Mouse (Mus musculus) C2C12 (cell line): ENCODE measurements around the gene Lsp1. TPM values are rescaled to one million over a fixed set of nuclear protein-coding genes. Genes with fewer than 3 reads are reported as not detected.

Experiments used
- H3K27me3 ChIP-seq: one replicate; pipeline ENCODE4 v1.6.1; 2011; ENCODE audit not compliant: control insufficient read depth, insufficient read depth, insufficient read length
- H3K36me3 ChIP-seq: one replicate; pipeline ENCODE4 v1.6.1; 2011; ENCODE audit not compliant: control insufficient read depth, insufficient read depth
- H3K4me3 ChIP-seq: one replicate; pipeline ENCODE4 v1.5.1; 2011; ENCODE audit warnings: mild to moderate bottlenecking, control low read depth; ENCODE audit not compliant: poor library complexity, insufficient read depth, severe bottlenecking
- H3K79me2 ChIP-seq: one replicate; pipeline ENCODE4 v1.6.1; 2011; ENCODE audit not compliant: control insufficient read depth, insufficient read depth
- H3K79me3 ChIP-seq: one replicate; pipeline ENCODE4 v1.6.1; 2011; ENCODE audit warnings: low read depth, control low read depth
- H3ac ChIP-seq: one replicate; pipeline ENCODE3; 2011; ENCODE audit warnings: low read depth; ENCODE audit not compliant: control insufficient read depth, insufficient read length
- CEBPB ChIP-seq: IDR thresholded peaks from one replicate; pipeline ENCODE4 v1.6.1; 2011; ENCODE audit warnings: low read depth, mild to moderate bottlenecking, control low read depth, moderate library complexity
- CTCF ChIP-seq: IDR thresholded peaks from one replicate; pipeline ENCODE4 v1.5.1; 2011; ENCODE audit not compliant: control insufficient read depth, insufficient read depth, insufficient read length
- FOSL1 ChIP-seq: IDR thresholded peaks from one replicate; pipeline ENCODE4 v1.8.0; 2011; ENCODE audit warnings: mild to moderate bottlenecking, low read length; ENCODE audit not compliant: poor library complexity, insufficient read depth, severe bottlenecking
- MAX ChIP-seq: IDR thresholded peaks from one replicate; pipeline ENCODE4 v1.6.1; 2011; ENCODE audit warnings: mild to moderate bottlenecking, control low read depth
- MYOD1 ChIP-seq: IDR thresholded peaks from one replicate; pipeline ENCODE4 v1.6.1; 2011; ENCODE audit warnings: low read depth; ENCODE audit not compliant: control insufficient read depth, insufficient read length
- MYOG ChIP-seq: IDR thresholded peaks from one replicate; pipeline ENCODE4 v1.6.1; 2011; ENCODE audit not compliant: control insufficient read depth, insufficient read length; ENCODE audit errors: extremely low read depth
- USF1 ChIP-seq: IDR thresholded peaks from one replicate; pipeline ENCODE4 v1.6.1; 2011; ENCODE audit warnings: low read depth, mild to moderate bottlenecking, control low read depth, moderate library complexity
- polyA plus RNA-seq: library from polyadenylated mRNA; unstranded; fragments of >200 nt; fragmentation: generic; extraction: Trizol; gene quantifications from one replicate; pipeline ENCODE4 v1.2.1, GENCODE M21; 2012; ENCODE audit warnings: missing spikeins

Lsp1 gene
- polyA plus RNA-seq, 1 experiment: 96.1 TPM

- no peaks in the 10 kb centered on the region for H3K27me3 ChIP-seq
- no peaks in the 10 kb centered on the region for H3K79me2 ChIP-seq
- H3K36me3 ChIP-seq: no peaks in the 10 kb centered on the region
- H3K79me3 ChIP-seq: no peaks in the 10 kb centered on the region
- no peak for TF ChIP-seq USF1
- TF ChIP-seq MYOG: no peak
- TF ChIP-seq MYOD1: no peak
- no peak for TF ChIP-seq MAX
- no peak for TF ChIP-seq CTCF
- TF ChIP-seq CEBPB: no peak
- no peak for TF ChIP-seq FOSL1
- H3K4me3 ChIP-seq: no peak overlapping the region
- H3ac ChIP-seq: no peak overlapping the region
Observed at GRCm38 (mm10) chr7:142446264-142446663, 14.3 kb upstream of the Lsp1 start.

GRCm38 (mm10) chr7:142449038-142449617, 11.5 kb upstream of the Lsp1 start:
- no peaks in the 10 kb centered on the region for H3K79me3 ChIP-seq
- H3K36me3 ChIP-seq: no peaks in the 10 kb centered on the region
- TF ChIP-seq CTCF (no peak), FOSL1 (no peak), MYOD1 (no peak), USF1 (no peak), MYOG (no peak), MAX (no peak)
- no peak overlapping the region for H3ac ChIP-seq
- H3K27me3 ChIP-seq: no peaks in the 10 kb centered on the region
- H3K4me3 ChIP-seq: no peak overlapping the region
- H3K79me2 ChIP-seq: no peaks in the 10 kb centered on the region

- no peaks in the 10 kb centered on the region for H3K36me3 ChIP-seq
- no peak for TF ChIP-seq CEBPB
- no peak for TF ChIP-seq MAX
- no peak for TF ChIP-seq USF1
- TF ChIP-seq CTCF: no peak
- TF ChIP-seq FOSL1: no peak
- no peak for TF ChIP-seq MYOD1
- no peak for TF ChIP-seq MYOG
- no peaks in the 10 kb centered on the region for H3K27me3 ChIP-seq
- no peak overlapping the region for H3ac ChIP-seq
- H3K4me3 ChIP-seq: no peak overlapping the region
- no peaks in the 10 kb centered on the region for H3K79me2 ChIP-seq
- H3K79me3 ChIP-seq: no peaks in the 10 kb centered on the region
Observed at GRCm38 (mm10) chr7:142454706-142455105, 5.9 kb upstream of the Lsp1 start.

- no peak overlapping the region for H3ac ChIP-seq
- no peaks in the 10 kb centered on the region for H3K79me2 ChIP-seq
- no peaks in the 10 kb centered on the region for H3K27me3 ChIP-seq
- H3K36me3 ChIP-seq: no peaks in the 10 kb centered on the region
- no peaks in the 10 kb centered on the region for H3K79me3 ChIP-seq
- H3K4me3 ChIP-seq: no peak overlapping the region
- TF ChIP-seq MAX: no peak
- TF ChIP-seq USF1: no peak
- no peak for TF ChIP-seq MYOG
- TF ChIP-seq CTCF: no peak
- TF ChIP-seq MYOD1: no peak
- no peak for TF ChIP-seq CEBPB
- TF ChIP-seq FOSL1: no peak
Observed at GRCm38 (mm10) chr7:142455251-142455650, 5.4 kb upstream of the Lsp1 start.

GRCm38 (mm10) chr7:142456806-142457205, 3.8 kb upstream of the Lsp1 start:
- H3ac ChIP-seq: no peak overlapping the region
- H3K27me3 ChIP-seq: no peaks in the 10 kb centered on the region
- no peak overlapping the region for H3K4me3 ChIP-seq
- no peaks in the 10 kb centered on the region for H3K79me3 ChIP-seq
- TF ChIP-seq MAX: no peak
- no peak for TF ChIP-seq FOSL1
- TF ChIP-seq USF1: no peak
- no peak for TF ChIP-seq CTCF
- no peak for TF ChIP-seq CEBPB
- TF ChIP-seq MYOG: no peak
- no peak for TF ChIP-seq MYOD1
- H3K79me2 ChIP-seq: no peaks in the 10 kb centered on the region
- no peaks in the 10 kb centered on the region for H3K36me3 ChIP-seq
